Mouse (Mus musculus): ENCODE measurements at regions not wholly inside any gene's neighbourhood (a gene's known extent, or its start where the extent isn't known, plus 50 kb on each side); places are given as distances from the start of the nearest gene placed in this dataset.

- DNase-seq (ENCODE audit: low spot score) (no peak), ATAC-seq (ENCODE audit: low FRiP score, low read depth) (no peak)
- Histone ChIP-seq H3K9ac (ENCODE audit: low read depth, low read length, severe bottlenecking) (no peak overlapping the region), H3K4me3 (replicated peaks; ENCODE audit: low read length) (no peak overlapping the region), H3K4me2 (replicated peaks; ENCODE audit: low read depth, low read length, severe bottlenecking) (no peak overlapping the region), H3K4me1 (ENCODE audit: control insufficient read depth, insufficient read depth, low read length) (no peaks in the 10 kb centered on the region), H3K27ac (replicated peaks; ENCODE audit: low read depth, low read length) (no peak overlapping the region), H3K36me3 (ENCODE audit: control insufficient read depth, insufficient read depth, low read length) (no peaks in the 10 kb centered on the region), H3K9me3 (ENCODE audit: control insufficient read depth, low read length) (no peaks in the 10 kb centered on the region), H3K27me3 (ENCODE audit: control insufficient read depth, insufficient read depth, low read length) (no peaks in the 10 kb centered on the region)
- 57% methylated on average over 3 of the region's 3 CpGs for WGBS
- TF ChIP-seq POLR2A (IDR thresholded peaks at IDR 0.05; ENCODE audit: borderline replicate concordance, extremely low read depth, insufficient read depth, insufficient read length) = no peak
Observed at GRCm38 (mm10) chr5:7543857-7544256, 199.3 kb upstream of the Zfp804b start.

GRCm38 (mm10) chr5:7580413-7580812 lies 235.9 kb upstream of the Zfp804b start:
- no peak for DNase-seq (ENCODE audit: low spot score)
- Histone ChIP-seq H3K9ac (ENCODE audit: low read depth, low read length, severe bottlenecking) (no peak overlapping the region), H3K9me3 (ENCODE audit: control insufficient read depth, low read length) (no peaks in the 10 kb centered on the region), H3K4me2 (replicated peaks; ENCODE audit: low read depth, low read length, severe bottlenecking) (no peak overlapping the region), H3K4me1 (ENCODE audit: control insufficient read depth, insufficient read depth, low read length) (no peaks in the 10 kb centered on the region), H3K27me3 (ENCODE audit: control insufficient read depth, insufficient read depth, low read length) (no peaks in the 10 kb centered on the region), H3K4me3 (replicated peaks; ENCODE audit: low read length) (no peak overlapping the region), H3K36me3 (ENCODE audit: control insufficient read depth, insufficient read depth, low read length) (no peaks in the 10 kb centered on the region), H3K27ac (replicated peaks; ENCODE audit: low read depth, low read length) (no peak overlapping the region)
- WGBS = 50% methylated on average over 2 of the region's 2 CpGs
- no peak for TF ChIP-seq POLR2A (IDR thresholded peaks at IDR 0.05; ENCODE audit: borderline replicate concordance, extremely low read depth, insufficient read depth, insufficient read length)
- no peak for ATAC-seq (ENCODE audit: low FRiP score, low read depth)

- Histone ChIP-seq H3K36me3 (ENCODE audit: control insufficient read depth, insufficient read depth, low read length) (no peaks in the 10 kb centered on the region), H3K9me3 (ENCODE audit: control insufficient read depth, low read length) (no peaks in the 10 kb centered on the region), H3K4me3 (replicated peaks; ENCODE audit: low read length) (no peak overlapping the region), H3K4me1 (ENCODE audit: control insufficient read depth, insufficient read depth, low read length) (no peaks in the 10 kb centered on the region), H3K27ac (replicated peaks; ENCODE audit: low read depth, low read length) (no peak overlapping the region), H3K9ac (ENCODE audit: low read depth, low read length, severe bottlenecking) (no peak overlapping the region), H3K4me2 (replicated peaks; ENCODE audit: low read depth, low read length, severe bottlenecking) (no peak overlapping the region), H3K27me3 (ENCODE audit: control insufficient read depth, insufficient read depth, low read length) (no peaks in the 10 kb centered on the region)
- no peak for DNase-seq (ENCODE audit: low spot score)
- no peak for ATAC-seq (ENCODE audit: low FRiP score, low read depth)
- no peak for TF ChIP-seq POLR2A (IDR thresholded peaks at IDR 0.05; ENCODE audit: borderline replicate concordance, extremely low read depth, insufficient read depth, insufficient read length)
Observed at GRCm38 (mm10) chr5:7586547-7586946, 242.0 kb upstream of the Zfp804b start.

GRCm38 (mm10) chr5:7600418-7600817 lies 255.9 kb upstream of the Zfp804b start:
- Histone ChIP-seq H3K9ac (ENCODE audit: low read depth, low read length, severe bottlenecking) (no peak overlapping the region), H3K4me2 (replicated peaks; ENCODE audit: low read depth, low read length, severe bottlenecking) (no peak overlapping the region), H3K4me1 (ENCODE audit: control insufficient read depth, insufficient read depth, low read length) (no peaks in the 10 kb centered on the region), H3K4me3 (replicated peaks; ENCODE audit: low read length) (no peak overlapping the region), H3K27me3 (ENCODE audit: control insufficient read depth, insufficient read depth, low read length) (no peaks in the 10 kb centered on the region), H3K9me3 (ENCODE audit: control insufficient read depth, low read length) (no peaks in the 10 kb centered on the region), H3K27ac (replicated peaks; ENCODE audit: low read depth, low read length) (no peak overlapping the region), H3K36me3 (ENCODE audit: control insufficient read depth, insufficient read depth, low read length) (no peaks in the 10 kb centered on the region)
- no peak for TF ChIP-seq POLR2A (IDR thresholded peaks at IDR 0.05; ENCODE audit: borderline replicate concordance, extremely low read depth, insufficient read depth, insufficient read length)
- WGBS = 92% methylated on average over 1 of the region's 1 CpGs
- no peak for DNase-seq (ENCODE audit: low spot score)
- ATAC-seq (ENCODE audit: low FRiP score, low read depth) = no peak

DNA sequence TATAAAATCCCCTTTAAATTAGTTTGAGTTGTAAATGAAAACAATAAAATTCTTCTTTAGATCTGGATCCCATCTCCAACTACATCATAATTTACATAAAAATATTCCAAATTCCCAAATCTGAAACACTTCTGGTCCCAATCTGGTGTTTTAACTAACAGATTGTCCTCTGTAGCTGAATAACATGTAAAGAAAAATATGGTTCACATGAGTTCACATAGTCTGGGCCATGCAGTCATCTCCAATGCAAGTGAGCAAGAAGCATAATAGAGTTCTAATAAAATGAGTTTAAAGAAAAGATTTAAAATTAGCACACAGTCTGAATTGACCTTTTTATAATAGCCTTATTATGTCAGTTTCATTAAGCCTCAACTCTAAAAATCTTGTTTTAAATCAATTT lies 263.0 kb upstream of the Zfp804b start:
- H3K27me3 ChIP-seq (ENCODE audit: control insufficient read depth, insufficient read depth, low read length) = no peaks in the 10 kb centered on the region
- H3K27ac ChIP-seq (replicated peaks; ENCODE audit: low read depth, low read length) = no peak overlapping the region

DNA sequence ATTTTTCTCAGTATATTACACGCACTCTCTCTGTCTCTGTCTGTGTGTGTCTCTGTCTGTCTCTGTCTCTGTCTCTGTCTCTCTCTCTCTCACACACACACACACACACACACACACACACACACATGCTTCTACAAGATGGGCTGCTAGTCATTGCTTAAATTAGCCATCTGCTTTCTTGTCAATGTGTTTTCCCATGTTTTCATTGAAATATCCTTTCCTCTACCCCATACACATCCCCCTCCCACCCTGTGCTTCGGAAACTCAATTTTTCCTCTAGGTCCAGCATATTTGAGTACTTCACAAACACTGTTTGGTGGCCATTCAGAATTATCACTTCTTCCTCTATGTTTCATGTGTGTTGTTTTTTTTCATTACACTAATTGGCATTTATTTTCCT lies 263.4 kb upstream of the Zfp804b start:
- H3K4me1 ChIP-seq (ENCODE audit: control insufficient read depth, insufficient read depth, low read length) = no peaks in the 10 kb centered on the region
- H3K27ac ChIP-seq (replicated peaks; ENCODE audit: low read depth, low read length) = no peak overlapping the region
- no peak overlapping the region for H3K4me3 ChIP-seq (replicated peaks; ENCODE audit: low read length)
- TF ChIP-seq POLR2A (IDR thresholded peaks at IDR 0.05; ENCODE audit: borderline replicate concordance, extremely low read depth, insufficient read depth, insufficient read length) = no peak
- H3K4me2 ChIP-seq (replicated peaks; ENCODE audit: low read depth, low read length, severe bottlenecking) = no peak overlapping the region
- no peaks in the 10 kb centered on the region for H3K36me3 ChIP-seq (ENCODE audit: control insufficient read depth, insufficient read depth, low read length)
- DNase-seq (ENCODE audit: low spot score) (no peak), ATAC-seq (ENCODE audit: low FRiP score, low read depth) (no peak)
- no peaks in the 10 kb centered on the region for H3K27me3 ChIP-seq (ENCODE audit: control insufficient read depth, insufficient read depth, low read length)
- H3K9ac ChIP-seq (ENCODE audit: low read depth, low read length, severe bottlenecking) = no peak overlapping the region
- no peaks in the 10 kb centered on the region for H3K9me3 ChIP-seq (ENCODE audit: control insufficient read depth, low read length)
- 90% methylated on average over 2 of the region's 2 CpGs for WGBS

More for the DNA sequence above, 263.0 kb upstream of the Zfp804b start:
- H3K4me1 ChIP-seq (ENCODE audit: control insufficient read depth, insufficient read depth, low read length) = no peaks in the 10 kb centered on the region
- no peak overlapping the region for H3K4me3 ChIP-seq (replicated peaks; ENCODE audit: low read length)
- TF ChIP-seq POLR2A (IDR thresholded peaks at IDR 0.05; ENCODE audit: borderline replicate concordance, extremely low read depth, insufficient read depth, insufficient read length) = no peak
- H3K36me3 ChIP-seq (ENCODE audit: control insufficient read depth, insufficient read depth, low read length) = no peaks in the 10 kb centered on the region
- DNase-seq (ENCODE audit: low spot score) (no peak), ATAC-seq (ENCODE audit: low FRiP score, low read depth) (no peak)
- H3K4me2 ChIP-seq (replicated peaks; ENCODE audit: low read depth, low read length, severe bottlenecking) = no peak overlapping the region
- H3K9me3 ChIP-seq (ENCODE audit: control insufficient read depth, low read length) = no peaks in the 10 kb centered on the region
- H3K9ac ChIP-seq (ENCODE audit: low read depth, low read length, severe bottlenecking) = no peak overlapping the region

All from limb, embryonic 14.5 days (tissue).